Mouse (Mus musculus): Measurements from ENCODE around the gene Zfp597. TPM values are rescaled to one million over a fixed set of nuclear protein-coding genes. Genes with fewer than 3 reads are reported as not detected.

Gene Zfp597
- polyA plus RNA-seq, 1 experiment from 2014 or later: 6.6 TPM

DNA sequence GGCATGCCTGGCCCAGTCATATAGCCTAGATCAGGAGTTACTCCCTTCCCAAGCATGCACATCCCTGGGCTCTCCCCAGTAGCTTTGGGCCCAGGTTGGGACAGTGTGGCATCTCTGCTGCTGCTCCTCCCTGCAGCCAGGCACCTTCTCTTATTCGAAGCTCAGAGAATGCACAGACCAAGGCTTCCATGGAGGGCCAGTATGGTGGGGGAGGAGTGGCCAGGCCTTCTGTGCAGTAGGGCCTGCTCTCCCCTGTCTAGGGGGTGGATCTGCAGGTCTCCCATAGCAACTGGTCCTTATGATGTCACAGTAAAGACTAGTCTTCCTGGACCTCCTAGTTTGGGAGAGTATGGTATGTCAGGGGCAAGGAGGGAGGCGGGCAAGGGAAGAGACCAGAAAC lies 23.1 kb upstream of the Zfp597 start:
- in situ Hi-C loops (cut with MboI; ENCODE audit: low pct_unique_long_range_greater_than_20kb): loop anchor here (10.0 kb wide), 1 partner anchor 163 kb away; the partner anchor contains the start of gene Zfp263
- no peak for TF ChIP-seq CTCF (IDR thresholded peaks at IDR 0.05)
- POLR2A ChIA-PET: no interaction called here
- CTCF ChIA-PET: interaction anchor here (1.3 kb wide), 1 partner anchor 24 kb away, joined by 3 read pairs; no protein-coding TSS in a partner anchor
- ATAC-seq (no peak), DNase-seq (ENCODE audit: low read depth, low spot score) (no peak)
- no peaks in the 10 kb centered on the region for H3K27me3 ChIP-seq

DNA sequence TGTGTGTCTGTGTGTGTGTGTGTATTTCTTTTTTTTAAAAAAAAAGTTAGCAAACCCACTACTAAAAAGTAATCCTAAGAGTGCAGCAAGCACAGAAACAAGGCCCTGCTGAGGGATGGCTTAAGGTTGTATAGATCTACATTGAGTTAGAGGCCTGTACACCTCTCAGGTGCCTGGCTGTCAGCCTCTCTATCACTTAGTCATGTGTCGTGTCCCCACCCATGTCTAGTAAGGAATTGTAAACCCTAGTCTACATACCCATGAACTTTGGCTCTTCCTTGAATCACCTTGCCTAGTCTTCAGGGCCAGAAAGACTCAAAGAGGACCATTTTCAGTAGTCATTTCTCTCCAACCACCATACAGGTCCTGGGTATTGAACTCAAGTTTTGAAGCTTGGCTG lies 12.2 kb upstream of the Zfp597 start:
- no peak for TF ChIP-seq CTCF (IDR thresholded peaks at IDR 0.05)
- ChIA-PET POLR2A (no interaction called here), CTCF (interaction anchor here (0.9 to 1.2 kb wide), 2 partner anchors 9 to 63 kb away, joined by 3 read pairs; no protein-coding TSS in a partner anchor)
- ATAC-seq (no peak), DNase-seq (ENCODE audit: low read depth, low spot score) (no peak)
- in situ Hi-C loops (cut with MboI; ENCODE audit: low pct_unique_long_range_greater_than_20kb): no loop called here
- H3K27me3 ChIP-seq: no peaks in the 10 kb centered on the region

GRCm38 (mm10) chr16:3896046-3896445 lies 11.7 kb upstream of the Zfp597 start:
- in situ Hi-C loops (cut with MboI; ENCODE audit: low pct_unique_long_range_greater_than_20kb): no loop called here
- DNase-seq (ENCODE audit: low read depth, low spot score) (no peak), ATAC-seq (no peak)
- ChIA-PET CTCF (interaction anchor here (1.2 kb wide), 1 partner anchor 9 kb away, joined by 3 read pairs; no protein-coding TSS in a partner anchor), POLR2A (no interaction called here)
- no peak for TF ChIP-seq CTCF (IDR thresholded peaks at IDR 0.05)
- no peaks in the 10 kb centered on the region for H3K27me3 ChIP-seq

DNA sequence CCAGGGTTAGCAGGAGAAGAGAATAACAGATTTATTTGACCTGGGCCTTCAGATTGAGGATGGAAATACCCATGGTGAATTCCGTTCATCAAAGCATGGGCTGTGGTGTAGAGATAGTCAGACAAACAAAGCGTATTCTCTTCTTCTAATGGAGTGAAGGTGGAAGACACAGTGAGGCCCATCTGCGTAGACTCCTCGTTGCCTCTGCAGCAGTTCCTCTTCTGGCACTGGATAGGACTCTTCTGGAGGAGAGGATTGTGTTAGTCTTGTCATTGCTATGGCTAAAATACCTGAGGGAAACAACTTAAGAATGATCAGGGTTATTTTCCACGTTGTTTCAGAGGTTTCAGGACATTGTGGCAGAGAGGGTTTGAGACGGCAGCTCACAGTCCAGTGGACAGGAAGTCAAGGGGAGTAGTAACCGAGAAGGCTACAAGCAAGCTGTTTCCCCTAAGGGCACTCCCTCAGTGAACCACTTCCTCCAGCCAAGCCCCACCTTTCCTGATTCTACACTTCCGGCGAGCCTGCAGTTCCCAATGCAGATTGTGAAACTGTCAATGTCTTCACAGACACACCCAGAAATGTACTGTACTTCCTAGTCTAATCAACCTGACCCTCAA lies 10.9 kb upstream of the Zfp597 start:
- no peak for TF ChIP-seq CTCF (IDR thresholded peaks at IDR 0.05)
- in situ Hi-C loops (cut with MboI; ENCODE audit: low pct_unique_long_range_greater_than_20kb): no loop called here
- no peak for ATAC-seq

GRCm38 (mm10) chr16:3893739-3894138 lies 9.4 kb upstream of the Zfp597 start:
- CTCF ChIA-PET: no interaction called here
- ATAC-seq (no peak), DNase-seq (ENCODE audit: low read depth, low spot score) (no peak)
- no peak for TF ChIP-seq CTCF (IDR thresholded peaks at IDR 0.05)
- POLR2A ChIA-PET: no interaction called here
- no peaks in the 10 kb centered on the region for H3K27me3 ChIP-seq
- in situ Hi-C loops (cut with MboI; ENCODE audit: low pct_unique_long_range_greater_than_20kb): no loop called here

More for the DNA sequence above, 10.9 kb upstream of the Zfp597 start:
- no peaks in the 10 kb centered on the region for H3K27me3 ChIP-seq
- ChIA-PET POLR2A (no interaction called here), CTCF (no interaction called here)
- no peak for DNase-seq (ENCODE audit: low read depth, low spot score)

DNA sequence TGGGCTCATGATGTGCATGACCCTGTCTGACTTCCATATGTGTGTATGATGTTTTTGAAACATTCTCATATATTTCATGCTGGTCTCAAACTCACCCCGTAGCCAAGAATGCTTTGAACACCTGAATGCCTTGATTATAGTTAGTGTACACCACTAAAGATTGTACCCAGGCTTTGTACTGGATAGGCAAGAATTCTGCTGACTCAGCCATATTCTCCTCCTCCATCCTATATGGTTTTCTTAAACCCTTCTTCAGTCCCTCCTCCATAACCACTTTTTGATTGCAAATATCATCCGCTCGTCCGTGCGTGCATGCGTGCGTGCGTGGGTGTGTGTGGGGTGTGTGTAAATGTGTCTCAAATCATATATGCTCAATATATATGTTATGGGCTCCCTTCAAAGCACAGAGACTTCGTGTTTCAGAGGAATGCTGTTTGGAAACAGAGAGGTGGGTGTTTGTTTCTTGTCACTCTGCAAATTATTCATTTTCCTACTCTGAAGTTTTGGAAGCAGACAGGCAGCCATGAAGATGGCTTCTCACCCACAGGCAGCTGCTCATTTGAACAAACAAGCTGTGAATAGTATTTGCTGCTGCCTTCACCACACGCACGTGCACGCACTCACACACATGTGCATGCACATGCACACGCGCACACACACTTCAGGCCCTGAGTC lies 7.4 kb upstream of the Zfp597 start:
- ATAC-seq (no peak), DNase-seq (ENCODE audit: low read depth, low spot score) (no peak)
- no peak for TF ChIP-seq CTCF (IDR thresholded peaks at IDR 0.05)
- H3K27me3 ChIP-seq: no peaks in the 10 kb centered on the region
- in situ Hi-C loops (cut with MboI; ENCODE audit: low pct_unique_long_range_greater_than_20kb): no loop called here
- ChIA-PET CTCF (interaction anchor here (1.0 kb wide), 2 partner anchors 11 to 17 kb away, joined by 3 to 4 read pairs; partner anchors contain the start of genes 1700037C18Rik and Cluap1), POLR2A (no interaction called here)

DNA sequence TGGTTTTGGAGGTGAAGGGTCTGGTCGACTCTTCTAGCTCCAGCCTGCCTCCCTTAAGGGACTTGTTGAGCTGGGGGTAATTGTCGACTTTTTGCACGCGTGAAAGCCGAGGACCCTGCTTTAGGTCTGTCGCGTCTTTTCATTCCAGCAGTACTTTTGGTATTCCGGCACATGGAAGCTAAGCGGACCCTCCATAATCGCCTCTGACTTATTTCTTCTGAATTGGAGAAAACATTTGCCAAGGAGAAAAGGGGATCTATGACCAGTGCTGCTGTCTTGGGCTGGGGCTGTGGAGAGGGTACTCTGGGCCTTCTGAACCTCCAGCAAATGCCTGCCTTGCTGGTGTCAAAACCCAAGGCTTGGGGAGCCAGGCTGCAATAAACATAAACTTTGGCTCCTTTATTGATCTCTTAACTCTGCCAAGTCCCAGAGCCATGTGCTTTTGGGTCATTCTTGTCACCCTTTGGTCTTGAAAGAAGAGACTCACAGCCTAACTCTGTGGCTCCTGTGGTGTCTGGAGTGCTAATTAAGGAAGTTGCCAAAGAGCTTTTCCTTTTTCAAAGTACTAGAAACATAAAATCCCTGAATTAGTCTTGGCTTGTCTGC lies 807 bp upstream of the Zfp597 start:
- ATAC-seq: peak; percentile 8
- CTCF ChIA-PET: interaction anchor here (0.8 kb wide), 1 partner anchor 25 kb away, joined by 3 read pairs; no protein-coding TSS in a partner anchor
- TF ChIP-seq CTCF (IDR thresholded peaks at IDR 0.05): no peak
- in situ Hi-C loops (cut with MboI; ENCODE audit: low pct_unique_long_range_greater_than_20kb): no loop called here
- no peaks in the 10 kb centered on the region for H3K27me3 ChIP-seq
- POLR2A ChIA-PET: interaction anchor here (1.4 kb wide), 1 partner anchor 12 kb away, joined by 3 read pairs; the partner anchor contains the start of gene Naa60
- no peak for DNase-seq (ENCODE audit: low read depth, low spot score)

- ChIA-PET POLR2A (interaction anchor here (0.8 kb wide), 1 partner anchor 70 kb away, joined by 3 read pairs; no protein-coding TSS in a partner anchor), CTCF (no interaction called here)
- no peak for TF ChIP-seq CTCF (IDR thresholded peaks at IDR 0.05)
- H3K27me3 ChIP-seq: no peaks in the 10 kb centered on the region
- in situ Hi-C loops (cut with MboI; ENCODE audit: low pct_unique_long_range_greater_than_20kb): loop anchor here (10.0 kb wide), 1 partner anchor 132 kb away; the partner anchor contains the start of gene Zfp263
- DNase-seq (ENCODE audit: low read depth, low spot score) (no peak), ATAC-seq (no peak)
Measured at GRCm38 (mm10) chr16:3876346-3876745, 8.0 kb downstream of the Zfp597 start.

DNA sequence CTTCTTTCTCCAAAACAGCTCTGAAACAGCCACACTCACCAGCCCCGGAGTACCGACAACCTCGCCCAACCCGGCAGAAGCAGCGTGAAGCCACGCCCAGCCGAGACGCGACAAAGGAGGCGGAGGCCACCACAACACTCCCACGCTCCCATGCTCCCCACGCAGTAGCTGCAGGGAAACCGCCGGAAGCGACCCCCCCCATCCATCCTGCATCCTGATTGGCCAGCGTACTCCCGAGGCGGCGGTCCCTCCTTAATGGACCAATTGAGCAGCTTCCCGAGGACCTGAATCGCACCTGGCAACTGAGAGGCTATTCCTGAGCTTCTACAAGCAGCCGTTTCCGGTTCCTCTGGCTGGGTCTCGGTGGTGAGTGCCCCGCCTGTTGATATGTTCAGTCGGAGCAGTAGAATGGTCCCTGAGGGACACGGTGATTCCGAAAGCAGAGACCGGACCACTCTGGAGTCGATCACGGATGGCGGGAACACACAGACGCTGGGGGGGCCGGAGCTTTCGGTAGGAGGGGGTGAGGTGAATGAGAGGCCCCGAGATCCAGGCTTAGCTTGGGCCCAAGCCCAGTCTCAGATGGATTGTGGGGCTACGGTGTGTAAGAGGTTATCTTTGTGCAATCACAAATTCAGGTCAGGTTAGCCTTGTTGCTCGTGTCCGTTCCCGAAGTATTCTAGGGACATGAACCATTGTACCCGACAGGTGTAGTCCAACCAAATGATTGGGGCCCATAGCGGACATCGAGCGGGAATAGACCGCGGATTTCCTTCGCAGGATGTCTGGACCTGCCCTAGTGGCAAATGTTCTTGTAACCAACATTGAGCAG lies 11.9 kb downstream of the Zfp597 start, which contains the start of gene Naa60:
Gene Naa60 (plus strand): TSS at position 160 of the 832 bp plus-strand sequence.
- peak; percentile 99 for ATAC-seq
- TF ChIP-seq CTCF (IDR thresholded peaks at IDR 0.05): no peak
- H3K27me3 ChIP-seq: no peaks in the 10 kb centered on the region
- ChIA-PET CTCF (interaction anchor here (1.0 to 3.1 kb wide), 6 partner anchors 9 to 133 kb away, joined by 3 to 12 read pairs (median 4); partner anchors contain the start of gene Zfp174), POLR2A (interaction anchor here (1.3 to 1.8 kb wide), 2 partner anchors 13 to 128 kb away, joined by 3 to 4 read pairs; partner anchors contain the start of gene Zfp263)
- in situ Hi-C loops (cut with MboI; ENCODE audit: low pct_unique_long_range_greater_than_20kb): loop anchor here (10.0 kb wide), 1 partner anchor 128 kb away; the partner anchor contains the start of gene Zfp263
- DNase-seq (ENCODE audit: low read depth, low spot score): peak; percentile 81

All from Patski (cell line).